Mouse (Mus musculus) Patski (cell line): Measurements from ENCODE around the gene Bfsp2. TPM values are rescaled to one million over a fixed set of nuclear protein-coding genes. Genes with fewer than 3 reads are reported as not detected.

ENCODE experiments used
- ATAC-seq: fragments of 100-300 bp; one replicate; pipeline ENCODE4 v1.8.0; 2021
- CTCF ChIA-PET: fragments of 350-600 bp; sonication (Branson Sonifier 250); formaldehyde crosslinking; loops from one replicate; lab custom pipeline; 2022; ENCODE audit warnings: inconsistent platforms; lab: Charles Lee
- POLR2A ChIA-PET: fragments of 350-600 bp; sonication (Branson Sonifier 250); formaldehyde crosslinking; loops from one replicate; lab custom pipeline; 2022; ENCODE audit warnings: antibody characterized with exemption, inconsistent platforms; lab: Charles Lee
- DNase-seq: peaks from one replicate; pipeline ENCODE4 v3.0.0-alpha.2; 2011; ENCODE audit warnings: low read depth, low spot score
- H3K27me3 ChIP-seq: fragments of 371-371 bp; one replicate; pipeline ENCODE4 v1.5.1; 2021
- CTCF ChIP-seq: fragments of 100-300 bp; IDR thresholded peaks from one replicate; pipeline ENCODE4 v1.5.1; 2021
- in situ Hi-C: fragments of 300-500 bp; cut with MboI; formaldehyde crosslinking; loops from 3 replicates; pipeline ENCODE4 v1.11.1; 2018; ENCODE audit warnings: low pct_unique_long_range_greater_than_20kb, mixed read lengths
- polyA plus RNA-seq: library from polyadenylated mRNA; unstranded; gene quantifications from one replicate; pipeline ENCODE4 v1.2.3, GENCODE M21; 2021

Bfsp2 gene
- polyA plus RNA-seq, 1 experiment from 2014 or later: not detected

DNA sequence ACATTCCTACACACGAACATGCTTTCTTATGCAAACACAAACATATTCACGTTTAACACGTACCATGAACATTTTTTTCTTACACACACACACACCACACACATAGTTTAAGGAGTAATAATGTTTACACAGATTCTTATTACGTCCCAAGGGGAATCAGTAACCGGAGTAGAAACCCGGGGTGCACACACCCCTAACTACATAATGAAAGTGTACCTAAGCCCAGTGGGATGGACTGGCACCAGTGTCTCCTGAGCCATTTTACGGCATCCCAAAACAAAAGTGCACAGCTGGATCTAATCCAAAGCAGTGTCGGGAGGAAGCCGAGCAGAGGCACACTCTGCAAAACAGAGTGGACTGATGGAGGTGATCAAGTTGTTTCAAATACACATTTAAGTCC lies 66.8 kb downstream of the Bfsp2 start:
- ATAC-seq (no peak), DNase-seq (no peak)
- no peak for TF ChIP-seq CTCF
- ChIA-PET CTCF (interaction anchor here (1.2 kb wide), 1 partner anchor 34 kb away, joined by 4 read pairs; no protein-coding TSS in a partner anchor), POLR2A (no interaction called here)
- in situ Hi-C loops: no loop called here
- no peaks in the 10 kb centered on the region for H3K27me3 ChIP-seq

DNA sequence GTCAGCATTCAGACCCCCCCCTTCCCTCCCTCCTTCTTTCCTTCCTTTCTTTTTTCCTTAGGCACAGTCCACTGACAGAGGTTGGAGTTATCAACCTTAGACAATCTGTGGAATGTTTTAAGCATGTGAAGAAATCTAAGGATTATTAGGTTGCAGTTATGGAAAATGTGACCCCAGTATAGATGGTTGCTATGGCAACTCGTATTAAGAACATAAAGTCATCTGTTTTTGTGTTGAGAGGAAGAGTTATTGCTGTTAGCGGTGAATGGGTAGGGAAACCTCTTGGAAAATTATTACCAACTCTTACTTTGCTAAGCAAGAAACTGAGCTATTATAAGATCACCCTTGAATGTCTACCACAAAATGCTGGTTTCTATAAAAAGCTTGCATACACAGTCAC lies 71.1 kb downstream of the Bfsp2 start:
- no peak for ATAC-seq
- DNase-seq: no peak
- ChIA-PET CTCF (no interaction called here), POLR2A (no interaction called here)
- TF ChIP-seq CTCF: no peak
- in situ Hi-C loops: no loop called here
- H3K27me3 ChIP-seq: no peaks in the 10 kb centered on the region

DNA sequence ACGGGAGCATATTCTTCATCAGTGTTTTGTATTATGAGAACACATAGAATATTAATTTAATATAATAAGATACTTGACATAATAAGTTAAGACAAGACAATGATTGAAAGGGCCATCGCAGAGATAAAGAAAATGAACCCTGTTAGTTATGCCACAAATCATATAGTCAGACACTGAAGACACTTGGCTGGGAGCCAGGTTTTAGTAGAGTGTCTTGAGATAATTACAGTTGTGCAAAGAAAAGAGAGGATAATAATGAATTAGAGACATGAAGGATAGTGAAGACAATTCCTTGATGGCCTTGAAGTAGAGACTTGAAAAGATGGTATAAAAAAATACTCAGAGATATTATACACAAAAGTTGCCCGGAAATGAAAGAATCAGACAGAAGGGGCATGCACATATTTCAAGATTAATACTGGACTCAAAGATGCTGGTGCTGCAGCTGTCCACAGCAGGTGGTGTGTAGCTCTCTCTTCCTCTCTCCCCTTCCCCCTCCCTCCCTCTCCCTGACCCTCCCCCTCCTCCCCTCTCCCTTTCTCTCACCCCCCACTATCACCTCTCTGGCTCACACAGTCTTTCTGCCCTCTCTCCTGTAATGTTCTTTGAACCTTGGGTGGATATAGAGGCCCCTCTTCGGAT lies 72.0 kb downstream of the Bfsp2 start:
- CTCF ChIA-PET: no interaction called here
- POLR2A ChIA-PET: no interaction called here
- no peak for DNase-seq
- no peaks in the 10 kb centered on the region for H3K27me3 ChIP-seq
- no peak for TF ChIP-seq CTCF
- ATAC-seq: no peak
- in situ Hi-C loops: no loop called here

DNA sequence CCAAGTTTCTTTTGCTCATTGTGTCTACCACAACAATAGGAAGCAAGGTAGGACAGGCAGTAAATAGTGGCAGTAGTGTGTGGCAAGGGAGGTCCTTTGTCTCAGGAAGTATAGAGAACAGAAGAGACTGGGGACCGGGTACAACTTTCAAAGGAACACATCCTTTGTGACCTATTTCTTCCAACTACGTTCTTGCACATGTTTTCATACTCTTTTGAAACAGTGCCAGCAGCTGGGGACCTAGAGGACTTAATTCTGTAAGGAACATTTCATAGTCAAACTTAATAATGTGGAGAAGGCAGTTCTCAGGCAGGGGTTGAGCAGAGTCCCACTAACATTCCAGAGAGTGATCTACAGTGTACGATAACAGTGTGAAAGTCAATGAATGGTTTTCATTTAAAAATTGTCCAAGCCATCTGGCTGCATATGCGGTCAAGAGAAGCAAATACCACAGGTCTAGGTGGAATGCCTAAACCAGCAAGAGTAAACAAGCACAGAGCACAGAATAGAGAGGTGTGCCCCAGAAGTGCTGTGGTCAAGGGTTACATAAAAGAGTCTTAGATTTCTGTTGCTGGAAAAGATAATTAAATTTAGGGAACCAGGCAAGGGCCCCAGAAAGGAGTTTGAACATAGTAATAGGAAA lies 76.8 kb downstream of the Bfsp2 start:
- in situ Hi-C loops: no loop called here
- no peak for DNase-seq
- no peaks in the 10 kb centered on the region for H3K27me3 ChIP-seq
- ChIA-PET CTCF (no interaction called here), POLR2A (no interaction called here)
- ATAC-seq: no peak
- no peak for TF ChIP-seq CTCF

DNA sequence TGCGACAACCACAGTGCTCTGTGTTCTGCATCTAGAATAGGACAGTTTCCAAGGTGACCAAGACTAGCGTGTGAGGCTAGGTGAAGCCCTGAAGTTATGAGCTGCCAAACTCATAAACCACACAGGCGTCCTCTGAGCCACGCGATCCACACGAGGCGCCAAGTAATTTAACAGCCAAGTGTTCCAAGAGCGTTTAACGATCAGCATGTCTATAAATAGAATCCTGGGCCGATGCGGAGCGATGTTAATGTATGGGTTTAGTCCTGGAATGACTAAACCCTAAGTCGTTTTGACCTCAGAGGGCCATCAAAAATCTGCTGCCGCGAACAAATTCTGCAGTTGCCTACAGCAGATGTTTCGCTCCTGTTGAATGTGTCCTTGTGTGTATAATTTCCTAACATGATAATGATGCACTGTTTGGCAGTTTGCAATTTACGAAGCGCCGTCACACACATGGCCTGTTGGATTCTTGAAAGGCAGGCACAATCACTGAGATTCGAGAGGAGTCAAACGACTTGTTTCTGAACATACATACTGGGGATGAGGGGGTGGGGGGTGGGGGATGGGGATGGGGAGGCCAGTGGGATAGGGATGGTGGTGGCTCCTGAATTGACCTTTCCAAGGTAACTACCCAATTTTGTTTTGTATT lies 81.6 kb downstream of the Bfsp2 start:
- CTCF ChIA-PET: no interaction called here
- in situ Hi-C loops: no loop called here
- DNase-seq: no peak
- no peak for ATAC-seq
- POLR2A ChIA-PET: no interaction called here
- no peak for TF ChIP-seq CTCF
- no peaks in the 10 kb centered on the region for H3K27me3 ChIP-seq

DNA sequence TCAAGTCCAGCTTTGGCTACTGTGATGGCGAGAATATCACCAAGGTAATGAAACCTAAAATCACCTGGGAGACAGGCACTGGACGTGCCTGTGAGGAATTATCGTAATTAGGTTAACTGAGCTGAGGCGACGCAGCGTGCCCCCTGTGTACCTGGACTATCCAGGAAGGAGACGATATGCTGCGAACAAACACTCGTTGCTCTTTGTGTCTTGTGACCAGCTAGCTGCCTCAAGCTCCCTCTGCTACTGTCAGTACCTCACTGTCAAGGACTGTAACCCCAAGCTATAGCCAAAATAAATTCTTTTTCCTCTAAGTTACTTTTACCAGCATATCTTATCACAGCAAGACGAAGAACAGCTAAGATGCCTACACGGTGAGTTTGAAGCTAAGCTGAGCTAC lies 87.0 kb downstream of the Bfsp2 start:
- in situ Hi-C loops: no loop called here
- ATAC-seq (no peak), DNase-seq (no peak)
- TF ChIP-seq CTCF: no peak
- ChIA-PET CTCF (interaction anchor here (1.2 to 2.0 kb wide), 3 partner anchors 14 to 17 kb away, joined by 3 to 5 read pairs (median 3); no protein-coding TSS in a partner anchor), POLR2A (no interaction called here)
- H3K27me3 ChIP-seq: no peaks in the 10 kb centered on the region

DNA sequence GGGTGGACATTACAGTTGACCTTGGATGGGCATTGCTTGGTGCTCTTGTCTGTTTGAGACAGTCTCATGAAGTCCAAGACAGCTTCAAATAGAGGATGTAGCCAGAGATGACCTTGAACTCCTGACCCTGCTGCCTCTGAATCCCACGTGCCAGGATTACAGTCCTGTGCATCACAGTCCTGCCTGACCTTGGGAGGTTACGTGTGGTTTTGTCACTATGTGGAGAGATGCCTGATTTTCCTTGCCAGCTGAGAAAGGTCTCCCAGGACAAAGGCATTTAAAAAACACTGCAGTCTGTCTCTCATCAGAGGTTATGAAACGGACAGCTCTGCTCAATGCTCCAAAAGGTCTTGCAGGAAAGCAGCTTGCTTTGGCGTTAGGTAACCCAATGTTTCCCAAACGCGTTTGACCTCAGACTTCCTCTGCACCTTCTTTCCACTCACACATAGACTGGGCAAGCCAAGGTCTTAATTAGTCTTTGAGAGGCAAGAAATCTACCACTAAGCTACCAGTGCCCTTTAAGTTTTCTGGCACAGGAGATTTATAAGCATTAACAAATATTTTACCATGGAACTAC lies 88.3 kb downstream of the Bfsp2 start:
- in situ Hi-C loops: no loop called here
- POLR2A ChIA-PET: interaction anchor here (0.6 kb wide), 1 partner anchor 19 kb away, joined by 7 read pairs; no protein-coding TSS in a partner anchor
- H3K27me3 ChIP-seq: no peaks in the 10 kb centered on the region
- ATAC-seq (no peak), DNase-seq (no peak)
- CTCF ChIA-PET: interaction anchor here (0.9 kb wide), 1 partner anchor 19 kb away, joined by 3 read pairs; no protein-coding TSS in a partner anchor
- no peak for TF ChIP-seq CTCF

DNA sequence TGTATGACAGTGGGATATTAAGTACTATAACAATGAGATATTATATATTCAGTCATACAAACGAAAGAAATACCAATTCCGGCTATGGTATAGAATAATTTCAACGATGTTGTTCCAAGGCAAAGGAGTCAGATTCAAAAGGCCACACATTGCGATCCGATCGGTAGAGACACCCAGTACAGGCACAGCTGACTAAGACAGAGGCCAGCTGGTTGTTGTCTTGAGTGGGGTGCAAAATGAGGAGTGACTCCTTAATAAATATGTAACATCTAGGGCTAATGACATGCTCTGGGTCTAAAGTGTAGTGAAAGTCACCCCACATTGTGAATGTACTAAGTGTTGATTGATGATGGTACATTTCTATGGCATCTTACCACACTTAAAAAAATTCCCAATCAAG lies 91.0 kb downstream of the Bfsp2 start:
- ChIA-PET CTCF (no interaction called here), POLR2A (no interaction called here)
- ATAC-seq (no peak), DNase-seq (no peak)
- in situ Hi-C loops: no loop called here
- no peak for TF ChIP-seq CTCF
- H3K27me3 ChIP-seq: no peaks in the 10 kb centered on the region

DNA sequence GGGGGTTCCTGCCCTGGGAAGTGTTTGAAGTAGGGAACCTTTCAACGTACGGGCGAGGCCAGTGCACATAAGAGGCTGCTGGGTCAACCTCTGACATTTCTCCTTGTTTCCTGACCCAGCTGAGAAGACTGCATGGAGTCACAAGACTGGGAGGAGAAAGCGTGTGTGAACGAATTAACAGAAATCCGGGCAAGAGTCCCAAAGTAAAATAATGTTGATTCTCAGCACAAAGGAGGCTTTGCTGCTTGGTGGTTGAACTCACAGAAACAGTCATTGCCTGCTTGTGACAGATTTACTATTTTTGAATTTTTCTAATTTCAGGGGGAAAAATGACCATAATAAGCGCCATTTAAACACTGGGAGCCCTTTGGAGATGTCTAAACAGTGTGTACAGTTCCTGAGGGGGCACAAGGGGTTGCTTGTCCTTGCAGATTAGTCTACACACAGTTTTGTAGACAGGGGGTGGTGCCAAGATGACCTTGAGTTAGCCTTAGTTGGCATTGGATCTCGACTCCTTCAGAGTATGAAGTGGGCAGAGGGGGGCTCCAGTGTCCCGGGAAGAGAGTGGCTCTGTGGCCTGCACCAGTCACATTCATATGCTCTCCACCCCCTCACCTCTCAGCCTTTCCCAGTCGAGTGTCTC lies 93.1 kb downstream of the Bfsp2 start:
- ChIA-PET POLR2A (no interaction called here), CTCF (no interaction called here)
- no peak for TF ChIP-seq CTCF
- H3K27me3 ChIP-seq: no peaks in the 10 kb centered on the region
- no peak for DNase-seq
- no peak for ATAC-seq
- in situ Hi-C loops: no loop called here

DNA sequence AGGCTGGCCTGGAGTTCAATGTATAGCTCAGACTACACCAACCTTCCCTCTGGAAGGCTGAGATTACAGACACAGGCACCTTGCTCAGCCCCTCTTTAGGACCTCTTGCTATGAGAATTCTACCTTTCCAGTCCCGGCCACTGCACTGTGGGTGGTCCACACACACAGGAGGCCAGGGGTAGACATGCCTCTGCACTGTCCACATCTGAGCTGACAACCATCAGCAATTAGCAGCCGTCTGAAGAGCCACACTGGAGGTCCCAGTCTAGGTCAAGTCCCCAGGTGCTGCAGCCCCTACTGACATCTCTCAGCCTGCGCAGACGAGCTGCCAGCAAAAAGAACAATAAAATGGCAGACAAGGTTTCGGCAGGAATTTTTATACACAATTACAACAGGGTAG lies 93.6 kb downstream of the Bfsp2 start:
- ChIA-PET POLR2A (no interaction called here), CTCF (no interaction called here)

DNA sequence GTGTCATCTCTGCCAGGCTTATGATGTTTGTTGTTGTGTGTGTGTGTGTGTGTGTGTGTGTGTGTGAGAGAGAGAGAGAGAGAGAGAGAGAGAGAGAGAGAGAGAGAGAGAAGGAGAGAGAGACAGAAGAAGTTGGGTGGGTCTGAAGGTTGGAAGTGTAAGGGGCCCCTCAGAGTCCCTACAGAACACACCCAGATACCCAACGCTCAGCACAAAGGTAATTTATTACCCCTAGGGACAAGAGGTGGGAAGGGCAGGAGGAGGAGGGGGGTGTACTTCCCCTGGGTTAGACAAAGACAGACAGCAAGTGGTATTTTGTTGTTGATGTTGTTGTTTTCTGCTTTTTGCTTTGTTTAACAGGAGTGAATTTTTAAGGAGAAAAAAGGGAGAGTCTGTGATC lies 94.6 kb downstream of the Bfsp2 start:
- CTCF ChIA-PET: no interaction called here
- in situ Hi-C loops: no loop called here
- no peaks in the 10 kb centered on the region for H3K27me3 ChIP-seq
- no peak for TF ChIP-seq CTCF
- POLR2A ChIA-PET: no interaction called here
- no peak for ATAC-seq
- no peak for DNase-seq

More for the DNA sequence above, 93.6 kb downstream of the Bfsp2 start:
- H3K27me3 ChIP-seq: no peaks in the 10 kb centered on the region
- no peak for TF ChIP-seq CTCF
- ATAC-seq (no peak), DNase-seq (no peak)
- in situ Hi-C loops: no loop called here
